Mouse (Mus musculus) cerebellum, adult (tissue): Measurements from ENCODE around the gene Spam1.

Experiments
- ATAC-seq: cut with Nextera tagmentation; 2 replicates; pipeline ENCODE4 v1.9.2; 2017; ENCODE audit warnings: mild to moderate bottlenecking, moderate library complexity, mixed read lengths; ENCODE audit not compliant: insufficient number of reproducible peaks, low FRiP score, low TSS enrichment

The Spam1 gene

GRCm38 (mm10) chr6:24790888-24791287 is at the start of gene Spam1:
Gene Spam1, plus strand, starts transcription at chr6:24791188.
- no peak for ATAC-seq

- ATAC-seq = no peak
Measured at GRCm38 (mm10) chr6:24748029-24748428, 43.0 kb upstream of the Spam1 start, which contains the start of gene Hyal4. Gene Hyal4, plus strand, starts transcription at chr6:24748329.

DNA sequence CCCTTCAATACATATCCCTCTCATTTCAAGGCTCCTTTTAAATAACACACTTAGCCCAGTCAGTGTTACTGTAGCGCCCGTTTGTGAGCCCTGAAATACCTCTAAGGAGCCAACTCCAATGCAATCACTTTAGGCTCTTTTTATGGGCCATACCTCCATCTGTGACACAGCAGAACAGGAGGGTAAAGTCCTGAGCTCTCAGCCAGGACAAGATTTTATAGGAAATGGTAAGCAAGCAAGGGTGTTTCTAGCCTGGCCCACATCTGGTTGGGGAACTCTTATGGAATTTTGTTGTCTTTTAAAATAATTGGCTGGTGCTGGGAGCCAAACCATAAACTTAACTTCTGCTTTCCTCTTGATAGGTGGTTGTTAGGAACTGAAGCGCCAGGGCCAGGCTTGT is 31.7 kb upstream of the Spam1 start:
- no peak for ATAC-seq

DNA sequence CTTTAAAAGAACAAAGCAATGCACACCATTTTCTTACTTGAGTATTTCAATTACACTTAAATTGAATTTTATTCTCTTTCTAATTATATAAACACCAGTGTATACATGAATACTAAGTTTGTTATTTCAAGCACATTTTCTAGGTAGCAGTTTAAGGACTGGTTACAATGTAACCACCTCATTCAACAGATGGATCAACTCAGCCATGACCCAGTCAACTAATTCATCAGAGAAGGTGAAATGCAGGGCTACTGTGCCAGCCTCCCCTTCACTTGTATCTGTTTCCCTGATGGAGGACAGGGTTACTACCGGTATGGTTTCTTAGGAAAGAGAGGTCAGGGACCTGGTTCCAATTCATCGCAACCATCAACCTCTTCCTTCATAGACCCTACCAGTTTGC is 24.7 kb upstream of the Spam1 start:
- ATAC-seq = no peak

DNA sequence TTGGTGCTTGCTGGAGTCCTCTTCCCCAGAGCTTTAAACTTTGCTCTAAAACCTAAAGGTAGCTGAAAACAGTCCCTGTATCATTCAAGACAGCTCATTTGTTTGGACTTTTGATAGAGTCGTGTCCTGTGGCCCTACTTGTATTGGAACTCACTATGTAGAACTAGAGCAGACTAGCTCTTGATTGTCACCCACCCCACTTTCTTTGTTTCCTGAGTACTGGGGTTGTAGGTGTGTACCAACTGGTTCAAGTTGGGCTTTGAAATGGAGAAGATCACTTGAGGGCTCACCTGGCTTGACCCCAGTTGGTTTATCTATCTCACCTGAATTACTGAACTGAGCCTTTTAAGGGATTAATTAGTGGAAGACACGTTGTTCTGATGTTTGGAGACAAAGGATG is 11.8 kb upstream of the Spam1 start:
- no peak for ATAC-seq

GRCm38 (mm10) chr6:24822070-24822469 is 31.1 kb downstream of the Spam1 start:
- ATAC-seq = no peak
